Mouse (Mus musculus) heart, adult 11 months (tissue): ENCODE measurements around the gene Lrpprc.

Source experiments
- DNase-seq: peaks from one replicate; pipeline ENCODE4 v3.0.0; 2022

The Lrpprc gene

DNA sequence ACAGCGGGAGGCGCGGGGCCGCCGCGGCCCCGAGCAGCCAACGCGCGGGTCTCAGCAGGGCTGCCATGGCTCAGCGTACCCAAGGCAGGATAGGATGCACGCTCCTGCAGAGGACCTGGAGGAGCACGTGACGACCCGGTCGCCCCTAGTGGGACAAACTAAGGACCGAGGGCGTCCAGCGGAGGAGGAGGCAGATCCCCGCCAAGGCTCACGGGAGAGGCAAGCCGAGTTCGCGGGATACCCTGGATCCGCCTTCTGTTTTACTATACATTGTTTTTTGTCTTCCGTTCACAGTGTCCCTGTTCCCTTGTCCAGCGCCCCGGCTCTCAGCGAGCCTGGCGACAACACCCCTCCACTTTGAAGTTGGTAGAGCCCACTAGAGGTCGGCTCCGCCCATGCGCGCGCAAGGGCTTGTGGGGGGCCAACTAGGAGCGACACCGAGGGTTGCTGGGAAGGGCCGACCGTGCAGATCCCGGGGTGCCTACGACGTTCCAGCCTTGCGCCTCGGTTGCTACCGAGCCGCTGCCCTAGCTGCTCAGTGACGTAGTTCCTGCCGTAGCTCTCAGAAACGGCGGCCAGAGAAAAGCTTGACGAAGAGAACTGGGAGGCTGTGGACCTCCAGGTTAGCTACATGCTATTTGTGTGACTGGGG is at the start of gene Lrpprc:
Lrpprc (minus strand) TSS at position 343 of the 652 bp plus-strand sequence.
- peak; percentile 99 for DNase-seq

- DNase-seq: peak; percentile 90
These were observed 47.2 kb upstream of the Lrpprc start for GRCm38 (mm10) chr17:84837780-84838179.

DNA sequence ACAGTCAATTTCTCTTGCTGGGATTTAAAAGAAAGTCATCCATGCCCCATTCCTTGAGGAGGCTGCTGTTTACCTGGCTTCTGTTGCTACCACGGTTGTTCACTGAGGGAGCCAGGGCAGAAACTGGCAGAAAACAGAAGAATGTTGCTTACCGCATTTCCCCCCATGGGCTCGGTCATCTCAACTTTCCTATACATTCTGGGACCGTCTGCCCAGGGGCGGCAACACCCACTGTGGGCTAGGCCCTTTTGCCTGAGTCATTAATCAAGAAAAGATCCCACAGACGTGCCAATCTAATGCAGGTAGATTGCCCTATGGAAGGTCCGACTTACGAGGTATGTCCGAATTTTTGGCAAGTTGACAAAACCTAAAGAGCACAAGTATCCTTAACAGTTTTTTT is 44.7 kb upstream of the Lrpprc start:
- peak; percentile 54 for DNase-seq

- peak; percentile 61 for DNase-seq
These were observed 41.8 kb upstream of the Lrpprc start for GRCm38 (mm10) chr17:84832346-84832745.

GRCm38 (mm10) chr17:84828301-84828700 is 37.7 kb upstream of the Lrpprc start:
- DNase-seq: peak; percentile 79

- DNase-seq: peak; percentile 21
These were observed 30.0 kb upstream of the Lrpprc start for GRCm38 (mm10) chr17:84820603-84821002.

DNA sequence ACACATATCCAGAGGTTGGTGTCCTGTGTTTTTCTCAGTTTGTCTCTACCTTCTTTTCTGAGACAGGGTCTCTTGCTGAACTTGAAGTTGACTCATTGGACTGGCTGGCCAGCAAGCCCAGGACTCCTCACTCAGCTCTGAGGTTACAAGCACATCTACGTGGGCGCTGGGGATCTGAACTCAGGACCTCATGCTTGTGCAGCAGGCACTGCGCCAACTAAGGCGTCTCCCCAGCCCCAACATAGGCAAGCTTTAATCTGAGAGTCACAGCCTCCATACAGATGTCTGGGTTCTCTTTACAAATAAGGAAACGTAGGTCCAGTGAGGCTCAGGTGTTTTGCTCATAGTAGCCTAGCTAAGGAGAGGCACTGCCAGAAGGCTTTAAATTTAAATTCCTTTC is 27.8 kb upstream of the Lrpprc start:
- peak; percentile 61 for DNase-seq

DNA sequence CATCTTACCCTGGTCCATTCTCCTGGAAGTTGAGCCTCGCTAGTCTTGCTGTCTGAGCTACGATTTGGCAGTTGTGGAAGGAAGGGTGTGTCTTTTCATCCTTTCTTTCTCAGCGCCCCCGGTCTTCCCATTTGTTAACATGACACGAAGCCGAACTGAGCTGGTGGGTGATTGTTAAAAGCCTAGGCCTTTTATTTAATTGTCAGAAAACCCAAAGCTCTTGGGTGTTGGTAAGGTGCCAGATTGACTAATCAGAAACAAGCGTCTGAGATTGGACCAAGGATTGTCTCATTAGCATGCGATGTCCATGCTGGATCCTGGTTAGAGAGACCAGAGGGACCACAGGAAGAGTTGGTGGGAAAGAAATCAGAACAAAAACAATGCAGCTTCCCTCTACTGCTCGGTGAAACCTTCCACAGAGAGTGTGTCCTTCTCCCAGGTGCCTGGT is 25.4 kb upstream of the Lrpprc start:
- DNase-seq: peak; percentile 81

DNA sequence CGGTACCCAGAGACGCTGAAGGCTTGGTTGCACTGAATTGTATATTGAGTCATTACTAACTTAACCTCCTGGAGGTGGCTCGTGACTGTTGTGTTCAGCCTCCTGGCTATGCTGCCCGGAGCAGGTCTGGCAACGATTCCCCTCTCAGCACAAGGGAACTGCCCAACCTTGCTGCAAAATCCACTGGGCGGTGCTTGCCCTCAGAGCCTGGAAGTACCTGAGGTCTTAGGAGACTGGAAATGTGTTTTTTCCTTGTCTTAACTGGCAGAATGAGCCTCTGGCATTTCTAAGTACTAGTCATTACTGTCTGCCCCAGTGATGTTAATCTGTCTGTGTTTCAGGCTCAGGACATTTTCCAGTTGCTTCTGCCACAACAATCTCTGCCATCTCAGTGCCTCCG is 24.3 kb upstream of the Lrpprc start:
- peak; percentile 35 for DNase-seq

DNA sequence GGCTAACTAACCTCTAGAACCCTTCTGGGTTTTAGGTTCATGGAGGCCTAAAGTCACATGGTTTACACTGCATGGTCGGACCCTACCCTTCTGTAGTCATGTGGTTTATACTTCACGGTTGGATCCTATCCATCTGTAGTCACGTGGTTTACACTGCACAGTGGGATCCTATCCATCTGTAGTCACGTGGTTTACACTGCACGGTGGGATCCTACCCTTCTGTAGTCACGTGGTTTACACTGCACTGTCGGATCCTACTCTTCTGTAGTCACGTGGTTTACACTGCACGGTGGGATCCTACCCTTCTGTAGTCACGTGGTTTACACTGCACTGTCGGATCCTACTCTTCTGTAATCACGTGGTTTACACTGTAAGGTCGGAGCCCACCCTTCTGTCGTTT is 23.6 kb upstream of the Lrpprc start:
- DNase-seq: peak; percentile 37

GRCm38 (mm10) chr17:84792006-84792405 is 1.4 kb upstream of the Lrpprc start:
- DNase-seq: peak; percentile 74

- DNase-seq: no peak
These were observed 567 bp upstream of the Lrpprc start for GRCm38 (mm10) chr17:84791156-84791555.

GRCm38 (mm10) chr17:84790043-84790442 is 546 bp downstream of the Lrpprc start:
- DNase-seq: no peak

DNA sequence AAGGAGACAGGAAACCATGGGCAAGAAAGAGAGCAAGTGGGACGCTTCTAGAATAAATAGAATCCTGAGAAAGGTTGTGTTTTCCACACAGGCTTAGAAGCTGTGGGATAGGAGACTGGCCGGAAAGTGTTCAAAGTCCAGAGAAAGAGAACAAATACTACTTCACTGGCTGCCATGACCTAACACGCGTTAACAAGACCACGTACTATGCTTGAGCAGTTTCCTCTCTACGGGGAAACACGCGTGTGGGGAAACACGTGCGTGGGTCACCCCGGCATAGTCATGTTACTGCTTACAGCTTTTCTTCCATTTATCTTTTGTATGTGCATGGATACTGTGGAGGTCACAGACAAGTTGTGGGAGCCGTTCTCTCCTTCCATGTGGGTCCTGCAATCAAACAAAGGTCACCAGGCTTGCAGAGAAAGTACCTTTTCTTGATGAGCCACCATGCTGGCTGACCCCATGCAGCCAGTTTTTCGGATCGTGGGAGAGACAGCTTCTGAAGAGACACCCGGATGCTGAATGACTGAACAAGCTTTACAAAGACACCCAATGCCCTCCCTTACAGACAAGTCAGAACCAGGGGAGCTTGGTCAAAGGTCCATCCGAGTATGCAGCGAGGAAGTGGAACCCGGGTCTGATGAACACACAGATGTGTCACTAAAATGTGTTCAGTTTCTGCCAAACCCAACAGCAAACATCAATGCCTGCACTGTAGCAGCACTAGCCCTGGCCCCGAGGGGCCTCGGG is 2.0 kb downstream of the Lrpprc start:
- DNase-seq: peak; percentile 80

DNA sequence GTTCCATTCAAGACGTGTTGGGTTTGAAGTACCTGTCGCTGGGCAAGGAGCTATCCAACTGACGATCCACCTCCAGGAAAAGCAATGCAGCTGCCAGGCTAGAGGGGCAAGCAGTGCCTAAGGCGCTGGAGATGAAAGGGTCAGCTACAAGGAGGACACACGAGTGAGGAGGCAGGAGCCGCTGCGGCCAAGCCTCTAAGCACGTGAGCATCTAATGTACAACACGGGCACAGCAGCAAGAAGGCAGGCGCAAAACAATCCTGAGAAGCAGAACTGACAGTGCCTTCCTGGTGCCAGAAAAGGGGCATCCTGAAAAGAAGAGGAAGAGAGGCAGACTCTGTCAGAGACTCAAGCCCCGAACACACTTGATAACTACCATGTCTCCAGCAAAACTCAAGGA is 3.1 kb downstream of the Lrpprc start:
- DNase-seq: peak; percentile 84

GRCm38 (mm10) chr17:84786911-84787310 is 3.7 kb downstream of the Lrpprc start:
- peak; percentile 76 for DNase-seq

DNA sequence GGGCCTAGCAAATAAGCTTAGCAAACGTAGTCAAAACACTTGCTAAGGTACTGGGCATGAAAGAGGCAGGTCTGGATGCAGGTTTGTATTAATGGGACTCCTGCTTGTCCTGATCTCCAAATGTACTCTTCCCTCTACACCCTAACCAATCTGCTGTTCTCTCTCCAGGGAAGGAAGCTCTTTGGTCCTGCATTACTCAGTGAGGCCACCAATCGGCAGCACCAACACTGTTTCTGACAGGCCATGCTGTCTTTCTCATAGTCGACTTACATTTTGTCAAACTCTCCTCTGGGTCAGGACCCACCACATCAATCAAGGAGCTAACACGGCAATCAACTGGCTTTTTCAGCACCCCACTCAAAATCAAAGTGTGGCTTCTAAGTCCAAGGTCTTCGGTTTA is 5.4 kb downstream of the Lrpprc start:
- DNase-seq: no peak

- DNase-seq: peak; percentile 79
These were observed 7.1 kb downstream of the Lrpprc start for GRCm38 (mm10) chr17:84783491-84783890.

- peak; percentile 75 for DNase-seq
These were observed 10.3 kb downstream of the Lrpprc start for GRCm38 (mm10) chr17:84780321-84780720.

- DNase-seq: peak; percentile 11
These were observed 12.1 kb downstream of the Lrpprc start for GRCm38 (mm10) chr17:84778477-84778978.

DNA sequence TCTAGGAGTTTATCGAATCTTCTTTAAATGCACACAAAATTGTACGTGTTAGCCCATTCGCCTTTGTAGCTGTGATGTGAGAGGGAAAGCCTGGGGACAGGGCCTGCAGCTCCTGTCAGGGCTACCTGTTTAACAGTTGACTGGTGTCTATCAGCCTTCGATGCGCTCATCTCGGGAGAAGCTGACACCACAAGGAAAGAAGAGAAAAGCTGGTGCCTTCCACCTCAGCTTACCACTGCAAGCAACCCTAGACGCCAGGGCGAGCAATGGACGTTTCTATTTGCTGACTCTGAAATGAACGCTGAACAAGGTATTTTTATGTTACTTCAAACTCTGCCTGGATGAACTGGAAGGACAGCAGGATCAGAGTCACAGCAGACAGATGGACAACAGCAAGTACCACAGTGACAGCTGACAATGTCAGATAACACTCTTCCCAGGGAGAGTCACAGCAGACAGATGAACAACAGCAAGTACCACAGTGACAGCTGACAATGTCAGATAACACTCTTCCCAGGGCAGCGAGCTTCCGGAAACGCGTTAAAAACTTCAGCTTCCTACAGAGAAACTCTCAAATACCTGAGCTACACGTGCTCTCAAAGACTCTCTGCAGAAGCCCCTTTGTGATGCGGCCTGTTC is 14.1 kb downstream of the Lrpprc start:
- DNase-seq: peak; percentile 80

GRCm38 (mm10) chr17:84775291-84775690 is 15.3 kb downstream of the Lrpprc start:
- peak; percentile 51 for DNase-seq

DNA sequence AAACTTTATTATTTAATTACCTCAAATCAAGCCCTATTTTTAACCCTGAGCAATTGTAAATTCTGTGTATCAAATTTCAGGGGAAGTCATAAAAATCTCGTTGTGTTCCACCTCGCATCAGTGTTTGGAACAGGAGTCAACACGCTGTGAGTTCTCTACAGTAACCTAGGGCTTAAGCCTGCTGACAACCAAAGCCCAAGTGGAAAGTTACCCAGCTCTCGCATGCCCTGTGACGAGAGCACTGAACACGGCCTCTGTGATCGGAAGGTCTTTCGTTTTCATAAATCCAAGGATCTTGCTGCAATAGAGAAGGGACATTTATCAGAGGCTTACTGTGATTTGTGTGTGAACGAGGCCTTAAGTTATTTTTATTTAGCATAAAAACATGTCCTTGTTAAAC is 18.7 kb downstream of the Lrpprc start:
- DNase-seq: peak; percentile 61

- DNase-seq: peak; percentile 89
These were observed 31.6 kb downstream of the Lrpprc start for GRCm38 (mm10) chr17:84758971-84759370.
